Mouse (Mus musculus) kidney, adult 8-10 months (tissue): ENCODE measurements around the gene Ccm2.

Experiments
- DNase-seq, 2 experiments: peaks; one replicate each; pipeline ENCODE4 v3.0.0; 2022

Gene Ccm2

DNA sequence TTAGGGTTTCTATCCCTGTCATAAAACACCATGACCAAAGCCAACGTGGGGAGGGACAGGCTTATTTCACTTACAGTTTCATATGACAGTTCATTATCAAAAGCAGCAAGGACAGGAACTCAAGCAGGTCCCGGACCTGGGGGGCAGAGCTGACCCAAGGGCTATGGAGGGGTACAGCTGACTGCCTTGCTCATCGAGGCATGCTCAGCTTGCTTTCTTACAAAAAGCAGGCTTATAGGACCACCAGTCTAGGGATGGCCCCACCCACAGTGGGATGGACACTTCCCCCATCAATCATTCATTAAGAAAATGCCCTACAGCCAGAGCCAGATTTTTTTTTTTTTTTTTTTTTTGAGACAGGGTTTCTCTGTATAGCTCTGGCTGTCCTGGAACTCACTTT, 15.9 kb upstream of the Ccm2 start:
- DNase-seq = no peak

DNA sequence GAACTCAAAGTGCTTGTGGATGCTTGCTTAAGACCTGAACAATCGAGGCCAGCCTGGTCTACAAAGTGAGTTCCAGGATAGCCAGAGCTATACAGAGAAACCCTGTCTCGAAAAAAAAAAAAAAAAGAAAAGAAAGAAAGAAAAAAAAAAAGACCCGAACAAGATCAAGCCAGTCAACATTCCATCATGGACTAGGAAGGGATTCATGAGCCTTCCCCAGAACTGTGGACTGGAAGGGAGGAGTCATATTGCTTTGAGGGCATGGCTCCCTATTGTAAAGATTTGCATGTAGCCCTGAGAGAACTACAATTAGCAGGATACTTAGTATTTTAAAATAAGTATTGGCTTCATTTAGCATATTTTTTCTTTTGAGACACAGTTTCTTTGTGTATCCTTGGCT, 2.0 kb upstream of the Ccm2 start:
- DNase-seq = no peak

DNA sequence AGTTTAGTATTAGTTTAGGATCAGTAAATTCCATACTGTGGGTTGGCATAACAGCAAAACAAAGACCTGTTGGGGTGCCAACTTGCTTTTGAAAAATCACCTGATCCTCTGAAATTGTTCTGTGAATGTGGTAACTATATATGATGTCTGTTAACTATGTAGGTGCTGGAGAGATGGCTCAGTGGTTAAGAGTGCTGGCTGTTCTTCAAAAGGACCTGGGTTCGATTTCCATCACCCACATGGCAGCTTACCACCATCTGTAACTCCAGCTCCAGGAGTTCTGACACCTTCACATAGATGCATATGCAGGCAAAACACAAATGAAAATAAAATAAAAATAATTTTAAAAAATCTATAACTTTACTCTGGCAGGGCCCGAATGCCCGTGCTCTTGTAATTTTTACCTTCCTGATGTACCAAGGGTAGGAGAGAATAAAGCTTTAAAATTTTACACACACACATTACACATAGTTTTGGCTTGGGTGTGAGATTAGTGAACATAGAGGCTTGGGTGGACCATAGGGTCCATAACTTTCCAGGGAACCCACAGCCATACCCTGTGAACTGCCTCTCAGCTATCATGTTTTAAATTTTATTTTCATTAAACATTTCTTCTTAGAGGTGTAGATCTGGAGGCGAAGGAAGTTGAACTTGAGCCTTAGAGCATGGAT, 1.4 kb upstream of the Ccm2 start:
- DNase-seq = no peak

DNA sequence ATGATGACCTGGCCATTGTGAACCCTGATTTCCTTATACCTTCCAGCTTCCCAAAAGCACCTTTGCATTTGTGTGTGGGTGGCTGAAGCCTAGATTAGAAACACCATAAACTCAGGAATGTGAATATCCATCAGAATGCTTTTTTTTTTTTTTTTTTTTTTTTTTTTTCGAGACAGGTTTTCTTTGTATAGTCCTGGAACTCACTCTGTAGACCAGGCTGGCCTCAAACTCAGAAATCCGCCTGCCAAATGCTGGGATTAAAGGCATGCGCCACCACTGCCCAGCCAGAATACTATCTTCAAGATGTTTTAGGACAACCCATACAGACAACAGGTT, 862 bp upstream of the Ccm2 start:
- DNase-seq = no peak

DNA sequence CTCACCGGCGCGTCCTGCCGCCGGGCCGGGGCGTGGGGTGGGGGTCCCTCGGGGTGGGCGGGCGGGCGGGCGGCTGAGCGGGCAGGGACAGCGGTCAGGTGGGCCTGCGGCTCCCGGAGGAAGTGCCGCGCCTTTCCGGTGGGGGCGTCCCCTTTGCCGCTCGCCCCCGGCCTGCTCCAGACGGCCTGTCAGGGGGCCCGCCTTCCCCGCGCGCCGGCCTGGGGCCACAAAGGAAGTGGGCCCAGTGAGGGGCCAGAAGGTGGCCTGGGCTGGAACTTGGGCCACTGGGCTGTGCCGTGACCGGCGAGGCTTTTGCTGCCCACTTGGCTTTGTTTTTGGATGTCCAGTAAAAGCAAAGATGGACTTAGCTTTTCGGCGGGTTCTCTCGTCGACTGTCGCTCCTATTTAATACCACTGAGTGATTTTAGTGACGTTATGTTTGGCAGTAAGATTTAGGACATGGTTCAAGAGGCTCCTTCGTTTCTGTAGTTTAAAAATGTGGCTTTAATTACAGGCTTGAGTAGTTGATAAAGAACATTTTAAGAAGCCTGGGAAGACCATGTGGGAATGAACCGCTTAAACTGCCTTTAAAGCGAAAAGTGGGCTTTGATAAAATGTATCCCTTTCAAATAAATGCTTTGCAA, 472 bp downstream of the Ccm2 start:
- DNase-seq = peak; percentile 55 to 59

DNA sequence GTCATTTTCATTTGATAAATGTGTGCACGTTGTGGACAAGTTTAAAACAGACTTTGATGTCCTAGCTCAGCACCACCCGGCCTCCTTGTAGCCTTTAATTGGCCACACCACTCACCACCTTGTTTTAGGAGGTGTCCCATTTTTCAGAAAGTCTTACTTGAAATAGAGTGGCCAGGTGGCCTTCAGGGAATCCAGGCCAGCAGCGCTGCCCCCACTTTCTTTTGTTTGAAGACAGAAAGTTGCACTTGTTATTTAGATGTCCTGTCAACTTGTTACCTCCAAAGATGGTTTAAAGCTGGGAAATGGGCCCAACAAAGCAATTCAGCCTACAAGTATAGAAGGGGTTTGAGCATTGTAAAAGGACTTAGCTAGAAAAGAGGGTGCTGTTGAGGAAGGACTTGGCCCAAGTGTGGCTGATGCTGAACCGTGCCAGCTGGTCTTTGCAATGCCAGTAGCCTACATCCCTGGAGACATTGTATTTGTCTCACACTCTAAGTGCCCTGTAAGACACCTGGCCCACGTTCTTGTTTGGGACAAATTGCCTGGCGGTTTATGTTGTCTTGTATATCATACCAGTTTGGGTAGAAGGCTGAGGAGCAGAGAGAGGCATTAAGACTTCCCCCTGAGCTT, 1.1 kb downstream of the Ccm2 start:
- no peak for DNase-seq

DNA sequence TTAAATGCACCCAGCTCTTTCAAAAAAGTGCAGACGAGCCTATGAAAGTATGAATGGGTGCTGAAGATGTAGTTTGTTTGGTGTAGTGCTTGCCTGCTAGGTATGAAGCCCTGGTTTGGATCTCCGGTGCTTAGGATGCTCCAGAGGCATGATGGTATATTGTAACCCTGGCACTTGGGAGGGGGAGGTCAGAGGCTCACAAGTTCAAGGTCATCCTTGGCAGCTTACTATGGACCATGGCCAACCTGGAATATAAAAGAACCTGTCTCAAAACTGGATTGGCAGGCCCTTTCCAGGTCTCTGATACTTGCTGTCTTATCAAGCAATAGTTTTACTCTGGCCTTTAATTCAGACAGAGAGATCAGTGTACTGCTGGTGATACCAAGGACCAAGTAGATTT, 3.1 kb downstream of the Ccm2 start:
- no peak for DNase-seq

DNA sequence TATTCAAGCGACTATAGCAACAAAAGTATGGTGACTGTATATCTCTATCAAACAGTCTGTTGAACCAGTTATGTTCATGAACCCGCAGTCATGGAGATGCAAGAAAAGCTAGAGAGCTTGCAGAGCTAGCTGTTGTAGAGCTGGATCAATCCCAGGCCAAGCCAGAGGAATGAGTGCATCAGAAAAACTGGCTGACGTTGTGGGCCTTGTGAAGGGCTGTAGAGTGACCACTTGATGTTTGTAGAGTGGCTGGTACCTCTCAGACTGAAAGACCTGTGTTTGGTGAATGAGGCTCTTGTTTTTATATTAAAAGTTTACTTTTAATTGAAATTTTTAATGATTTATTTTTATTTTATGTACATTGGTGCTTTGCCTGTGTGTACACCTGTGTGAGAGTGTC, 3.5 kb downstream of the Ccm2 start:
- DNase-seq = no peak

DNA sequence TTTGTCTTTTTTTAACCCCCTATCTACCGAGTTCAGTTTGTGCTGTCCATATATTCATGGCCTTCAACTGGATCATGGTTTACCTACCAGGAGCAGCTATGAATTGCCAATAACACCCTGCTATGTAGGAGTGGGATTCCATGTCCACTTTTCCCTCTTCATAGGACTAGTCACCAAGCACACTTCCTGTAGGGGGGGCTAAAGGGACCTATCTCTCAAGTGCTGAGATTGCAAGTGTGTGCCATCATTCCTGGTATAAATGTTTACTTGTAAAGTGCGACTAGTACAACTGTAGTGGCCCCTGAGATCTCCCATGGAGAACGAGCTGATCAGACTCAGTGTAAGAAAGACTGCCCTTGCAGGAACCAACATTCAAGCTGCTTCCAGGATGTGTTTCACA, 11.5 kb downstream of the Ccm2 start:
- DNase-seq = no peak

DNA sequence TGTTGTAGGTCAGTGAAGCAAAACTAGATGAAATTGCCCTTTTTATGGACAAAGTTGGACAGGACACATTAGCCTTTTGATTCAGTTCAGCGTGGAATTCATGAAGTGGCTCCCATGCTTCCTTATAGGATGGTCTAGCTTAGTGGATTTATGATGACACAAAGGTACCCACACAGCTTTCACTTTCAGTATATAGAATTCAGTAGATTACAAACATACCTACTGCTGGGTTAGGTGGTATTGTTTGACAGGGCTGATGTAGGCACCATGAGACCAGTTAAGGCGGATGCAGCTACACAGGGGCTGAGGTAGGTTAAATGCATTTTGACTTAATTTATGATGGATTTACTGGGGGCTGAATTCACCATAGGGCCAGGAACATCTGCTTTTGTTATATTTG, 13.3 kb downstream of the Ccm2 start:
- no peak for DNase-seq

DNA sequence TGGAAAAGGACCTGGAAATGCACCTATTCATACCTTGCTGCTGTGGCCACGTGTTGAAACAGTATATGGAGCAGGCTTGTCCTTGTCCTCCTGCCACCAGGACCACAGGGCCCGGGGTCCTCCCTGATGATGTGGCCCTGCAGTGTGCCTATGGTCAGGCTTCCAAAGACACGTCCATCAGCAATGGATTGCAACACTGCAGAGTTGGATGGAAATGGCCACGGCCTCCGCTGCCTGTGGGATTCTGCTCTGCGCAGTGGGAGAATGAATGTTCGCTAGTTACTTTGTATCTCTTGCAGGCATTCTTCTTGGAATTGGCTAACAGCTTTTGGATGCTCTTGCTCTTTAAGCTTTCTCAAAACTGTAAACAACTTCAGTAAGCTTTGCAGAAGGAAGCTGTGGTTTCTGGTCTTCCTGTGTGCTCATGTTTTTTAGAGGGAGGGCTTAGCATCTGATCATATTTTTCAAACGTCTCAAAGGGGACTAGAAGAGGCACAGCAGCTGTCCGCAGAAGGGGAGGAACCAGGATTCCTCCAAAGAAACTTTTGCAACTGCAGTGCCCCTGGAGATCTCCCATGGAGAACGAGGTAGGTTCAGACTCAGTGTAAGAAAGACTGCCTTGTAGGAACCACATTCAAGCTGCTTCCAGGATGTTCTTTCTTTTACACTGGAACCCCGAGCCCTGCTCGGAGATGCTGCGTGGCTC, 14.1 kb downstream of the Ccm2 start:
- no peak for DNase-seq

DNA sequence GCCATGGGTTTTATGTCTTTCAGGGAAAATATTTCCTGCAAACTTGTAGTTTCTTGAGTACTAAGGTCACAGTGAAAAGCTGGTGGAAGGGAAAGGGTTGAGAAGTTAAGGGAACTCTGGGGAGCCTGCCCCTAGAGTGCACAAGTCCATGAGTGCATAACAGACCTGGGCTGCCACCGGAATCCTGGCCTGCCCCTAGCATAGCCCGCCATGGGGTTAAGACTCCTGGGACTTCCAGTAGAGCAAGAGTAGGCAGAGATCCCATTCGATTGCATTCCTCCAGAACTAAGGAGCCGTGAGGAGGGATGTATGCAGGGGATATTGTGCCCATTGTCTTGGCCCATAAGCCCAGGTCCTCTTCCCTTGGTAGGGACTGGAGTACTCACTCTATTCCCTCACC, 14.8 kb downstream of the Ccm2 start:
- DNase-seq = no peak

DNA sequence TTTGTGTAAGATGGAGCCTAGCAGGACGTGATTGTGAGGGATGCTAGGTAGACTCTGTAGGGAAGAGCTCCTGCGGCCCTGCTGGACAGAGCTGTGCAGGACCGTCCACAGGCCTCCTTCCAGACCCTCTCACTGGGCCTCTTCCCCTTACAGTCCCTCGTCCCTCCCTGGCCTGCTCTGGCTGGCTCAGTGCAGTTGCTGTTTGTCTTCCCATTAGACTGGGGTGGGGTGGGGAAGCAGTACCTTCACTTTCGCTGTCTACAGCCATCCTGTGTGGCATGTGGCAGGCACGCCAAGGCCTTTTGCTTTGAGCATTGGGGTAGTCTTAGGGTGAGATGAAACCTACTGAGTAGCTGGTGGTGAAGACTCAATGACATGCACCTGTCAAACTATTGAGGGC, 15.7 kb downstream of the Ccm2 start:
- DNase-seq = no peak

DNA sequence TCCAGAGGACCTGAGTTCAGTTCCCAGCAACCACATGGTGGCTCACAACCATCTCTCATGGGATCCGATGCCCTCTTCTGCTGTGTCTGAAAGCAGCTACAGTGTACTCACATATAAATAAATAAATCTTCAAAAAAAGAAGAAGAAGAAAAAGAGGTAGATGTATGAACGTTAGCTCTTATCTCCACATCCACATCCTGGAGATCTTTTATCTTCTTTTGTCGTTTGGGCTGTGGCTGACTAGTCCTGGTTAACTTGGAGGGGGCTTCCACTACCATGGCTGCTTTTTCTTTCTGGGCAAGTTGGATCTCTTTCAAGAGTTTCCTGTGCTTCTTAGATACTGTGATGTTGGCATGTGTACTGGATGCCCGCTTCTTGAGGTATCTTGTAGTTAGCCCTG, 16.5 kb downstream of the Ccm2 start:
- no peak for DNase-seq

DNA sequence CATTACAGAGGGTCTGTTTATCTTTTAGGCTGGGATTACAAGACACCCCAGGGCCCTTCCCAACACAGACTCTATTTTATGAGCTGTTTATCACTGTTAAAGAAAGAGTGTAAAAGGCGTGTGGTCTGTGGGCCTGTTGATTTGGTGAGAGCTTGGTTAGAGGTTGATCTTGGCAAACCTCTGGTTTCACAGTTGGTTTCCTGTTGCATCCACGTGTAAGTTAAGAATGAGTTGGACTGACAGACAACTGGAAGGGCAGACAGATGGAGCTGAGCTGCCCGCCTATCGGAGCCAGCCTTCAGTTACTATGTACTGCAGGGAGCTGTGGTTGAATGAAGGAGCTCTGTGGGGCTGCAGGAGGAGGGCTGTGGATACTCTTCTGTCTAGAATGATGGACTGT, 19.8 kb downstream of the Ccm2 start:
- DNase-seq = no peak

DNA sequence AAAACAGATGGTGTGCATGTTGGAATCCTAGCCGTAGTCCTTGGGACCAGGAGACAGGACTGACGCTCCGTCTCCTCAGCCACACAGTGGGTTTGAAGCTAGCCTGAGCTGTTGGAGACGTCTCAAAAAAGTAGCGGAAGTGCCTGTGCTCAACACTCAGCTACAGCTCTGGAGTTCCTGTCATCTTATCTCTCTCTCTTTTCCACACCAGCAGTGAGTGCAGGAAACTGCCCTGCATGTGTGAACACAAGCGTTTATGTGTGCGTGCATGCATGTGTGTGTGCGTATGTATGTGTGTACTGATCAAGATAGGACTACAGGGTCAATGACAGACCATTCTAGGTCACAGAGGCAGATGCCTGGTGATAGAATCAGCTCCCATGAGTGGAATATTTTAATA, 21.3 kb downstream of the Ccm2 start:
- DNase-seq = no peak

DNA sequence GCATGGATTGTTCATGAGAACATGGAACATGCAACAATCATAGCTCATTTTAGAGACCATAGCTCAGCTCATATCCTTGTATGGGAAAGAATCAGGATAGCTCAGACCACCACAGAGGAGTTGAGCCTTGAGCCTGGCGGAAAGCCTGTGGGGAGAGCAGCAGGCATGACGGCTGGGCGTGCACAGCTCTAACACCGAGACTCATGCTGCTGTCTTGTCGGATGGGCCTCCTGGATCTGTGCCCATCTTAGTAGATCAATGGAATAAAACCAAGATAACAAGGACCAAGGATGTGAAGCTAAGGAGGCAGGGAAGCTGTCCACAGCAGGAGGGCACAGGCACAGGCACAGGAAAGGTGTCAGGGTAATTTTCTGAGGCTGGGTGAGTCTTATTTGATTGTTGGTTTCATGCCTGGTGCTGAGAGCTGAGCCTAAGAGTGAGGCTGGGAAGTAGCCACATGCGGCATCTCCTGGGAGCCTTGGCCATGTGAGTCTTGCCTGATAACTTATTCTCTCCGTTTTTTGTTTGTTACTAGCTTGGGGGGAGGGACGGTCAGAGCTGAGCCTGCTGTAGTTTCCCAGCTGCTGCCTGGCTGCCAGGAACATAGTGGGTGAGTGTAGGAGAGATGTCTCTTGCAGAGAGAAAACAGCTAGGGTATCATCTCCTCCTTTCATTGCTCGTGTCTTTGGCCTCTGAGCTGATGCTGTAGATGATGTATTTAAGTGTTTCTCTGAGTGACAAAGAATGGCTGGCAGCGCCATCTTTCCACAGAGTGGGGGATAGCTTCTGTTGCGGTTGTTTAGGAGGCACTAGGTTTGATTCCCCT, 22.1 kb downstream of the Ccm2 start:
- DNase-seq = no peak

DNA sequence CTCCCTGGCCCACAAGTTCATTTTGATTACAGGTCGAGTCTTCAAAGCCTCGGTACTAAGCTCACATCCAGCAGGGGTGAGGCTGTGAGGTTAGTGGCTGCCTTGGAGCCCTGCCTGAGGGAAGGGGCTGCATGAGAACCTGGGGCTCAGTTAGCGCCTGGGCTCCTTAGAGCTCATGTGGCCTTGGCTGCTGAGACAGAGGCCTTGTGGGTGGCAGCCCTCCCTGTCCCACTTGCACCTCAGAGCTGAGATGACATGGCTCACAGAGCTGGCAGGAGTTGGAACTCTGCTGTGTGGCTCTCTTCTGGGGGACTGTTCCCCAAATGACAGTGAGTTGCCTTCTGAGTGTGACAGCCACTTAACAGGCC, 22.7 kb downstream of the Ccm2 start:
- DNase-seq = no peak

DNA sequence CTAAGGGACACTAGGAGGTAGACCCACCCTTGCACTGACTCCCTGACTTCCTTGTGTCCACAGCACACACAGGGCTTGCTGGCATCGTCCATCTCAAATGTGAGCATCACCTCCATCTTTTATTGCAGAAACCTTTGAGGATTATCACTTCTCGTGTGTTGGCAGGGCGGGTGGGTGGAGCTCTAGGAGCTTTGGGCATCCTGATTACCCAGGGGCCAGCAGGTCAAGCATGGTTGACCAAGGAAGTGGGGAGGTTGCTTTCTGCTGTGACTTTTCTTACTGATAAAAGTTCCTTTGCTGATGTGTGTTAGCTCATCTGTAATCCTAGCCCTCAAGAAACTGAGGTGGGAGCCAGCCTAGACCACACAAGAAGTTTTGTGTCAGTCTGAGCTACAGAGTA, 29.5 kb downstream of the Ccm2 start:
- no peak for DNase-seq

DNA sequence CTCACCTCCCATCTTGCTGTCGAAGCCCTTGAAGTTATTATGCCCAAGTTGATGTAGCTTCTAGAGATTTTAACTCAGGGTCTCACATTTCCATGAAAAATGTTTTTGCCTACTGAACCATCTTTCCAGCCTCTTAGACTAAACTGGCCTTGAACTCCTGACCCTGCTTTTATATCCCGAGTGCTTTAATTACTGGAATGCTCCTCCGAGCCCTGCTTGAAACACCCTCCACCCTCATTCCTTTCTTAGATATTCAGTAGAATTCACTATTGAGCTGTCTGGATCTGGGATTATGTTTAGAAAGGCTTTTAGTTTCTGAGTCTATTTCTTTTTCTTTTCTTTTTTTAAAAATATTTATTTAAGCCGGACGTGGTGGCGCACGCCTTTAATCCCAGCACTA, 32.7 kb downstream of the Ccm2 start:
- DNase-seq = no peak

DNA sequence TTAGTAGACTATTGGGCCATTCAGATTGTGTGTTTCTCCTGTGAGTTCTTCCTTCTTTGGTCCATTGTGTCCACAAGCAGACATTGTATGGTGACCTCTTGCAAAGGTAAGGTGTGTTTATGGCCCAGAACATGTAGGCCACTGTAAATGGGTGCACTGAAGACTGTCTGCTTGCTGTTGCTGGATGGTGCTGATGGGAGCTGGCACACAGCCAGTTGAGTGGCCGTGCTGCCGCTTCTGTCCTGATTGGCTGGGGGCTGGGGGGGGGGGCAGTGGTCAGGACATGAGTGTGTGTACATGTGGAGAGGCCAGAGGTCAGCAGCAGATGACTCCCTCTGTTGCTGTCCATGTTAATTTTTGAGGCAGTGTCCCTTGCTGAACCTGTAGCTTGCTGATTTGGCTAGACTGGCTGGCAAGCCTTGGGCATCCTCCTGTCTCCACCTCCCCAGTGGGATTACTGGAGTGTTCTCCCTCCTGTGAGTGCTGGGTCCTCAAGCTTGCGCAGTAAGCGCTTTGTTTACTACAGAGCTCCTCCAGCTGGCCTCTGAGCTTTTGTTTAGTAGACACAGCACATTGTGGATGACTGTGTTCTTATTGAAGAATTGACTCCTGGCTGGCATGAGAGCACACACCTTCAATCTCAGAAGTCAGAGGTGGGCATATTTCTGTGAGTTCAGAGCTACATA, 33.5 kb downstream of the Ccm2 start:
- no peak for DNase-seq

DNA sequence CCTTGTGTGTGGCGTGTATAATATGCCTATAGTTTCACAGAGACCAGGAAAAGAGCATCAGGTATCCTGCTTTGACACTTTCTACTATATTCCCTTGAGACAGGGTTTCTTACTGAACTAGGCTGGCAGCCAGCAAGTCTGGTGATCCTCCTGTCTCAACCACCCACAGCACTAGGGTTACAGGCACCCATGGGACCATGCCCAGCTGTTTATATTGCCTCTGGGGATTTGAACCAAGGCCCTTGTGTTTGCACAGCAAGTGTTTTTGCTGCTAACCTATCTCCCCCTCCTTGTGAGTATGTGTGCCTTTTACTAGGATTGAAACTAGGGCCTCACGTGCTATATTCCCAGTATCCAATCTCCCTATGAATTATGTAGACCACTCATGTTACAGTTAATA, 34.9 kb downstream of the Ccm2 start:
- no peak for DNase-seq

DNA sequence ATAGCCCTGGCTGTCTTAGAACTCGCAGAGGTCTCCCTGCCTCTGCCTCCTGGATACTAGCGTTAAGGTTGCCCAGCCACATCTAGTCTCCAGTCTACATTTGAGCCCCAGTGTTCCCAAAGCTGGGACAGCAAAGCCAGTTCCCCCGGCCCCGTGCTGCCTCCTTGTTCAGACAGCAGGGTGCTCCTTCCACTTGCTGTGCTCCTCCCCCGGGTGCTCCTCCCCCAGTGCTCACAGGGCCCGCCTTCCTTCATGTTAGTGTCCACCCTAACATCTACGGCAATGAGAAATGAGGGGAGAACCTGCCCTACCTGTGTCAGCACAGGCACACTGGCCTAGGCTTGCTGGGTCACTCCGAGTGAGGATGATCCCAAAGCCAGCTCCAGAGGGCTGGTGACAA, 39.1 kb downstream of the Ccm2 start:
- no peak for DNase-seq
